Mouse (Mus musculus) heart, embryonic 11.5 days (tissue): ENCODE measurements at regions not wholly inside any gene's neighbourhood (a gene's known extent, or its start where the extent isn't known, plus 50 kb on each side); places are given as distances from the start of the nearest gene placed in this dataset.

Experiments used
- ATAC-seq: fragments of 200-750 bp; cut with Nextera tagmentation; replicated peaks from 2 replicates; pipeline ENCODE4 v1.8.0; 2017; ENCODE audit warnings: moderate library complexity; ENCODE audit not compliant: insufficient number of reproducible peaks, low FRiP score, low TSS enrichment
- H3K27ac ChIP-seq: fragments of 300-500 bp; sonication (generic); 2 replicates; pipeline ENCODE4 v1.5.1; 2014; ENCODE audit warnings: mild to moderate bottlenecking, low read depth, low read length
- H3K27me3 ChIP-seq: fragments of 300-500 bp; sonication (generic); 2 replicates; pipeline ENCODE4 v1.6.1; 2014; ENCODE audit warnings: mild to moderate bottlenecking, low read length, mixed read lengths; ENCODE audit not compliant: control insufficient read depth, insufficient read depth
- H3K36me3 ChIP-seq: fragments of 300-500 bp; sonication (generic); 2 replicates; pipeline ENCODE4 v1.6.1; 2014; ENCODE audit warnings: mild to moderate bottlenecking, low read length, moderate library complexity, mixed read lengths; ENCODE audit not compliant: control insufficient read depth, insufficient read depth
- H3K4me1 ChIP-seq: fragments of 300-500 bp; sonication (generic); 2 replicates; pipeline ENCODE4 v1.6.1; 2014; ENCODE audit warnings: low read length; ENCODE audit not compliant: control insufficient read depth, insufficient read depth
- H3K4me2 ChIP-seq: fragments of 300-500 bp; sonication (generic); 2 replicates; pipeline ENCODE4 v1.6.1; 2014; ENCODE audit warnings: mild to moderate bottlenecking, moderate library complexity
- H3K4me3 ChIP-seq: fragments of 300-500 bp; sonication (generic); 2 replicates; pipeline ENCODE4 v1.5.1; 2014; ENCODE audit warnings: low read depth, low read length
- H3K9ac ChIP-seq: fragments of 300-500 bp; sonication (generic); 2 replicates; pipeline ENCODE4 v1.6.1; 2014; ENCODE audit warnings: mild to moderate bottlenecking, low read depth, low read length, moderate library complexity
- H3K9me3 ChIP-seq: fragments of 300-500 bp; sonication (generic); replicated peaks from 2 replicates; pipeline ENCODE4 v1.6.1; 2016; ENCODE audit warnings: low read length; ENCODE audit not compliant: control insufficient read depth
- WGBS: fragments of 180-500 bp; shearing (Covaris S2); extraction: QIAGEN DNeasy Blood & Tissue Kit; methylation state at CpG from one replicate; pipeline ENCODE4 v1.1.7; 2014; ENCODE audit not compliant: insufficient replicate concordance; 5-methylcytosine and 5-hydroxymethylcytosine counted together

DNA sequence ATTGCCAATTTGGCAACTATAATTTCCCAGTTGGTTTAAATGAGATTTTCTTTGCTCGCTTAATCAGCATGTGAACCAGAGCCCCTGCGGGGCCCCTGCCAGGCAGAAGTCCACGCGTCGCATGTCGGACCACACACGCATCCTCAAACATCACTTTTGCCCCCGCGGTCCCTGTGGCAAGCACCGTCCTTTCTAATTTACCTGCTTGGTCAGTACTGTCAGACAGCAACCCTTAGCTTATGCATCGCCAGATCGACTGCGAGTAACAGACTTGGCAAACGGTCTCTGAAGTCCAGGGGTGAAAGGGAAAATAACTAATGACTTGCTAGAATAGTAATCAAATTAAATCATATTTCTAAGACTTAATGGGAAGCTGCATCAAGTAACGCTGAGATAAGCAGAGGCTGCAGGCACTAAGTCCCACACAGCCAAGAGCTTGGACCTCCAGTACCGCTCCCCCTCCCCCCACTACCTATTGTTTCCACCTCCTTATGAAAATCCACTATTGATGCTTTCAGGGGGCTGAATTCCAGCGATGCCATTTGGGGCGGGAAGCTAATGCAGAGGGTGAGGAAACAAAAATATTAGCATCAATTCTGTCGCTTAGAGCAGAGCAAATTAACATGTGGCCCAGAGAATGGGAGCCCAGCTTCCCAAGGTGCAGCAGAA is 142.0 kb upstream of the Cntnap4 start:
- H3K4me2 ChIP-seq = no peak overlapping the region
- no peaks in the 10 kb centered on the region for H3K9me3 ChIP-seq
- H3K27ac ChIP-seq = no peak overlapping the region
- H3K36me3 ChIP-seq = no peaks in the 10 kb centered on the region
- no peaks in the 10 kb centered on the region for H3K27me3 ChIP-seq
- ATAC-seq = no peak
- WGBS = 56% methylated on average over 19 of the region's 19 CpGs
- H3K4me1 ChIP-seq = no peaks in the 10 kb centered on the region
- no peak overlapping the region for H3K9ac ChIP-seq
- no peak overlapping the region for H3K4me3 ChIP-seq

DNA sequence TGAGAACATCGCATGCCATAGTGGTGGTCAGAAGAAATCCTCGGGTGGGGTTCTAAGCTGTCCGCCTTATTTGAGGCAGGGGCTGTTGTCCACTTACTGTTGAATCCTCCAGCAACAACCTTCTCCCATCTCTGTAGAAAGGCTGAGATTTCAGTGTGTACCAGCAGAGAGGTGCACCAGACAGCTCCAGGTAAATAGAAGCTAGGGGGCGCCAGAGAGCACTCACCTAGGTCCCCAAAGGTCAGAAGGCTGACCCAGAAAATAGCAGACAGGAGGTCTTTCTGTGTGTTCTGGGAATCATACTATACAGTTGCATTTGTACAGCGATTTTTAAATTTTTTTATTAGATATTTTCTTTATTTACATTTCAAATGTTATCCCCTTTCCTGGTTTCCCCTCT is 157.9 kb upstream of the Cntnap4 start:
- Histone ChIP-seq H3K27me3 (no peaks in the 10 kb centered on the region), H3K9me3 (0 out of 2 replicates have a peak, but pooled peaks cover 2% of the 10 kb centered on the region), H3K4me1 (no peaks in the 10 kb centered on the region), H3K4me3 (no peak overlapping the region), H3K36me3 (no peaks in the 10 kb centered on the region), H3K9ac (no peak overlapping the region), H3K27ac (no peak overlapping the region), H3K4me2 (no peak overlapping the region)
- no peak for ATAC-seq
- WGBS = 84% methylated on average over 5 of the region's 5 CpGs

DNA sequence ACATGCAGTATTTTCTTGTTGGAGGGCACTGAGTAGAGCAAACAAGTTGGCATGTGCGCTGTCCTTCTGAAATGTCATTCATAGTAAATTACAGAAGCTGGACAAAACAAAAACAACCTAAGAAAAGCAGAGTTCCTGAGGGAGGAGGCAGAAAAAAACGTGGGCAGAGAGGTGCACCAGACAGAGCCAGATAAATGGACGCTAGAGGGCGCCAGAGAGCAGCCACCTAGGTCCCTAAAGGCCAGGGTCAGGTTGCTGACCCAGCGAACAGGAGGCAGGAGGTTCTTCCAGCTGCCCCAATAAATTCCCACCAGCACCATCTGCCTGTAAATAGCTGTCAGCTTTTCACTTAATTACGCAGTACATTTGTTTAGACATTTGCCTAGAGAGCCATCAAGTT is 158.6 kb upstream of the Cntnap4 start:
- H3K4me3 ChIP-seq = no peak overlapping the region
- no peak for ATAC-seq

DNA sequence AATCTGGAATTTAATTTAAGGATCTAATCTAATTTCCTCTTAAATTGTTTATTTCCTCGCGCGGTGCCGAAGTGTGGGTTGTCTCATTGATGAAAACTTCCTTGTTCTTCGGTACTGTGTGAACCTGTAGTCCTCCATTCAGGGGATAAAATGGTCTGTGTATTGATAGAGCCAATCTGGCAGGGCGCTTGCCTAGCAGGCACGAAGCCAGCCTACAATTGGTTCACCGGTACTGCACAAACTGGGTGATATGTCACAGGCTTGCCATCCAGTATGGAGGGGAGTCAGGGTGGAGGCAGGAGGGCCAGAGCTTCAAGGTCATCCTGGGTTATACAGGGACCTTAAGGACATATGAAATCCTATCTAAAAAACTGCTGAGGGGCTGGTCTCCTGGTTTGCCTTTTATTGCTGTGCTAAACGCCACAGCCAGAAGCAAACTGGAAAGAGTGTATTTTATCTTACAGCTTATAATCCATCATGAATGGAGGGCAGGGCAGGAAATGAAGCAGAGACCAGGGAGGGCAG is 161.6 kb upstream of the Cntnap4 start:
- 85% methylated on average over 9 of the region's 9 CpGs for WGBS
- Histone ChIP-seq H3K9ac (no peak overlapping the region), H3K4me1 (no peaks in the 10 kb centered on the region), H3K4me2 (no peak overlapping the region), H3K4me3 (no peak overlapping the region), H3K9me3 (0 out of 2 replicates have a peak, but pooled peaks cover 2% of the 10 kb centered on the region), H3K36me3 (no peaks in the 10 kb centered on the region), H3K27ac (no peak overlapping the region), H3K27me3 (no peaks in the 10 kb centered on the region)
- ATAC-seq = no peak

More for the DNA sequence above, 158.6 kb upstream of the Cntnap4 start:
- Histone ChIP-seq H3K4me1 (no peaks in the 10 kb centered on the region), H3K9me3 (0 out of 2 replicates have a peak, but pooled peaks cover 2% of the 10 kb centered on the region), H3K9ac (no peak overlapping the region), H3K36me3 (no peaks in the 10 kb centered on the region), H3K27ac (no peak overlapping the region), H3K4me2 (no peak overlapping the region), H3K27me3 (no peaks in the 10 kb centered on the region)
- 23% methylated on average over 6 of the region's 6 CpGs for WGBS

DNA sequence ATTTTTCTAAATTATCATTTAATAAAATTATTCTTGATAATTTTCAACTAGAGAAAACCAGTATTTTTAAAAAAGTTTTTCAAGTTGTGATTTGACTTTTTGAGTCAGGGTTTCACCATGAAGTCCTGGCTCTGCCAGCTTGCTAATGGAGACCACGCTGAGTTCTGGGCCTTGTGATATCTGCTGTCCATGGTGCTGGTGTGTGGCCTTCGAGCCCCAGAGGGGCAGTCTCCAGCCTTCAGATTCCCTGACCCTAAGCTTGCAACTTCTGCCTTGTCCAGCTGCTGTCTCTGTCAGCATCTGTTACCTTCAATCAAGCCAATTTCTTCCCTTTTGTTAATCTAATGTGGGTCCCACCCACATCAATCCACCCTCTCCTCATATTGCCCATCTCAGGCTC is 165.8 kb upstream of the Cntnap4 start:
- H3K36me3 ChIP-seq = no peaks in the 10 kb centered on the region
- 9% methylated on average over 2 of the region's 2 CpGs for WGBS
- ATAC-seq = no peak
- no peak overlapping the region for H3K9ac ChIP-seq
- H3K9me3 ChIP-seq = no peaks in the 10 kb centered on the region
- no peak overlapping the region for H3K27ac ChIP-seq
- no peak overlapping the region for H3K4me3 ChIP-seq
- H3K4me2 ChIP-seq = no peak overlapping the region
- H3K4me1 ChIP-seq = no peaks in the 10 kb centered on the region
- H3K27me3 ChIP-seq = no peaks in the 10 kb centered on the region

DNA sequence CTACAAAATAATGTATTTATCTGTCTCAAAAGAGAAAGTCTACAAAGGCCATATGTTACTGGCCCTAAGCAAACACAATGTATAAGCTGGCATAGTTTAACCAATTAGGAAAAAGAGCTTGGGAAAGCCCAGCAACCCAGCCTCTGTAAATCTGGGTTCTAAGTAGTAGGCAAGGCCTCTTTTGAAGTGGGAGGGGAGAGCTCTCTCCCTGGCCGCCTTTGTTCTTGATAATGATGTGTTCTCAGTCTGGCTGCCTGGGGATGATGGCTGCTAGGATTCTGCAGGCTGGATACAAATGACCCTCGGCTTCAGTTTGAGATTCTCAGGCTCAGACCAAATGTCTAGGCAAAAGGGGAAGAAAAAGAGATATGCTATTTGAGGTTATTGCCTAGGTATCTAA is 172.4 kb upstream of the Cntnap4 start:
- H3K27ac ChIP-seq = no peak overlapping the region
- H3K4me3 ChIP-seq = no peak overlapping the region
- no peak overlapping the region for H3K4me2 ChIP-seq
- H3K9me3 ChIP-seq = no peaks in the 10 kb centered on the region
- no peaks in the 10 kb centered on the region for H3K27me3 ChIP-seq
- H3K4me1 ChIP-seq = no peaks in the 10 kb centered on the region
- WGBS = 31% methylated on average over 2 of the region's 2 CpGs
- ATAC-seq = no peak
- H3K9ac ChIP-seq = no peak overlapping the region
- no peaks in the 10 kb centered on the region for H3K36me3 ChIP-seq

DNA sequence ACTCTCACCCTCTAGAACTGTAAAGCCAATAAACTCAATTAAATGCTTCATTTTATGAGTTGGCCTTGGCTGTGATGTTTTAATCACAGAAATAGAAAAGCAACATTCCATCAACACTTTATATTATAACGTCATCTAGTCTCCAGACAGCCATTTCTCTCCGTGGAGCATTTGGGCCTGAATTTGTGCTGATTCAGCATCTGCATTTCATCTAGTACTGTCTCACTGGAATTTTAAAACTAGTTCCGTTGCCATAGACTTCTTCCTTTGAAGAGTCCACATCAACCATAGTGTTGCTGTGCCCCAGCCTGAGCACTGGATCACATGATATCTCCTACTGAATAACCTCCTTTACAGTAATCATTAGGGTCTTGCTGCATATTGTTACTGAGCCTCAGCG is 179.7 kb upstream of the Cntnap4 start:
- Histone ChIP-seq H3K9me3 (no peaks in the 10 kb centered on the region), H3K27ac (no peak overlapping the region), H3K27me3 (no peaks in the 10 kb centered on the region), H3K9ac (no peak overlapping the region), H3K4me2 (no peak overlapping the region), H3K36me3 (no peaks in the 10 kb centered on the region), H3K4me3 (no peak overlapping the region), H3K4me1 (no peaks in the 10 kb centered on the region)
- 77% methylated on average over 4 of the region's 4 CpGs for WGBS
- no peak for ATAC-seq

DNA sequence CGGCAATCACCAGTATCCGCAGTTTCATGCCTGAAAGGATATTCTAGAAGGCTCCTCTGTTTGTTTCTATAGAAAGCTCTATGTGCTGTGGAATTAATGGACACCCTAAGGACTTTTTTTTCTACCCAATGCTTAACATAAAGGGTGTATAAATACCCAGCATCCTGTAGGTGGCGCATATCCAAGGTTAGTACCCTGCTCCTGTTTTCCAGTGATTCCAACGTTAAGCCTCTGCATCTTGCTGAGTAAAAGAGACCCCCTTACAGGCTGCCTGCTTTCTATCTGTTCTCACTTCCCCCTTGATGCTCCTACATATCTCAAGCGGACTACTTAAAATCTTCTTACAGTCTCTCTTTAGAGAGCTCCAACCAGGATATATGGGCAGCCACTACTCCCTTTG is 221.5 kb upstream of the Cntnap4 start:
- no peak overlapping the region for H3K4me2 ChIP-seq
- no peak overlapping the region for H3K27ac ChIP-seq
- no peak overlapping the region for H3K9ac ChIP-seq
- H3K27me3 ChIP-seq = no peaks in the 10 kb centered on the region
- 30% methylated on average over 5 of the region's 5 CpGs for WGBS
- H3K4me1 ChIP-seq = no peaks in the 10 kb centered on the region
- 0 out of 2 replicates have a peak, but pooled peaks cover 2% of the 10 kb centered on the region for H3K9me3 ChIP-seq
- no peaks in the 10 kb centered on the region for H3K36me3 ChIP-seq
- H3K4me3 ChIP-seq = no peak overlapping the region
- no peak for ATAC-seq

DNA sequence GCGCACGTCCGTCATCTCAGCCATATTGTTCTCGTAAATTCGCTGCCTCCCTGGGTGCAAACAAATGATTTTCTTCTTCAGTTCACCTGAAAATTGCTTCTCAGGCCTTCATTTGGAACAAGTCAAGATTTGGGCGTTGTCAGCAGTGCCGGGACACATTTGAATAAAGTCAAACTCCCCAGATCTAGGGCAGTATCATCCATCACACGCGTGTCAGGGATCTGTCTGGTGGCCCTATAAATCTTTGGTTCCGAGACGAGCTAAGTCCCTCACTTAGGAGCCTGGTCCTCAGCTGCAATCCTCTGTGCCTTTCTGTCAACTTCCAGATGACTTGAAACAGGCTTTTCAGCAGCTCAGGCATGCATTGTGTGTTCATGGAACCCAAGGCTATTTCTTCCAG is 236.7 kb upstream of the Cntnap4 start:
- 73% methylated on average over 11 of the region's 11 CpGs for WGBS
- Histone ChIP-seq H3K4me2 (no peak overlapping the region), H3K4me1 (no peaks in the 10 kb centered on the region), H3K9me3 (no peaks in the 10 kb centered on the region), H3K27ac (no peak overlapping the region), H3K36me3 (no peaks in the 10 kb centered on the region), H3K27me3 (no peaks in the 10 kb centered on the region), H3K9ac (no peak overlapping the region), H3K4me3 (no peak overlapping the region)
- no peak for ATAC-seq
